Mouse (Mus musculus) hematopoietic stem cell, adult 5-6 weeks (primary cell): ENCODE data around the gene Srl. TPM values are rescaled to one million over a fixed set of nuclear protein-coding genes. Genes with fewer than 3 reads are reported as not detected.
A peak's percentile ranks its signal among the peaks of the same experiment; 100 is the strongest.
"Not testable (repeated sequence)": the region's sequence is repeated elsewhere in the genome, so short reads cannot be mapped to it uniquely, and the experiment has no call there.

Experiments used
- ATAC-seq, 2 experiments: fragments of 125-278 bp in 1 of 2; replicated peaks in 1 of 2; 2 replicates each; pipeline ENCODE4 v1.8.0; 2016 to 2017; ENCODE audit warnings: inconsistent platforms in 2 of 2, mild to moderate bottlenecking in 2 of 2, moderate number of reproducible peaks in 2 of 2, low read depth in 1 of 2, moderate TSS enrichment in 1 of 2; ENCODE audit not compliant: low FRiP score in 2 of 2, poor library complexity in 2 of 2, severe bottlenecking in 2 of 2, insufficient read depth in 1 of 2, low TSS enrichment in 1 of 2
- total RNA-seq: library from RNA; stranded (forward); fragments of 172-1452, 232-1000 nt; gene quantifications from 2 replicates; pipeline ENCODE4 v1.2.3, GENCODE M21; 2017

Srl gene
- total RNA-seq, 1 experiment from 2014 or later, result 34.5 TPM

GRCm38 (mm10) chr16:4527373-4527772, 14.2 kb downstream of the Srl start:
- ATAC-seq, result not testable (repeated sequence)

GRCm38 (mm10) chr16:4523313-4524004, 18.2 kb downstream of the Srl start:
- ATAC-seq, result no peak

GRCm38 (mm10) chr16:4522879-4523278, 18.7 kb downstream of the Srl start:
- no peak for ATAC-seq

- no peak for ATAC-seq
Observed at GRCm38 (mm10) chr16:4521735-4522530, 19.7 kb downstream of the Srl start.

GRCm38 (mm10) chr16:4521074-4521667, 20.4 kb downstream of the Srl start:
- no peak for ATAC-seq

DNA sequence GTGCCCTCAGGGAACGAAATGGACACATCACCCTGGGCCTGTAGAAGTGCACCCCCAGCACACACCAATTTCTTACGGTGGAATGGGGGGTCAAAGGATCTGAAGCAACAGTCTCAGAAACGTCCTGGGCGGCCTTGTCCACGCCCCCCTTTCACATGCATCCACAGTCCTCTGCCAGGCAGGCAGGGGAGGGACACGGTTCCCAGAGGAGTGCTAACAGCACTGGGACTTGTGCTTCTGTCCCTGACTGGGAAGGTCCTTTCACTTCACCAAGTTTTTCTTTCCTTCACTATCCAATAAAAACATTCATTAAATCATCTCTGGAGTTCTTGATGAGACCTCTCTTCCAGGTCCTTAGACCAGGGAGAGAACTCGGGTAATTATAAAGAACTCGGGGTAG, 20.9 kb downstream of the Srl start:
- ATAC-seq, result no peak

DNA sequence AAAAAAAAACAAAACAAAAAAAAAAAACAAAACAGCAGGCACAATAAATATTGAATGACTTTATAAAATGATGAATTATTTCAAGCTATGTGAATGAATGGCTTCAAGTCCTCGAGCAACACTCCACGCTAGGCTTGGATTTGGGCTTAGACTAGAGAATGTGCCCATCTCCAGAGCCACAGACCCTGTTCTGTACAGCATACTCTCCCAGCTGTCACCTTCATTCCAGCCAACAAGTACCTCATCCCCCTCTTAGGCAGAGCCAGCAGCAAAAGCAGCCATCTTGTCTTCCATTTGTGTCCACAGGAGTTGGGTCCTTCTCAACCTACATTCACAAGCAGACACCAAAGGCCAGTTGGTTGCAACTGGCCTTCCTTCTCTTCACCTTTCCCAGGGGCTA, 21.8 kb downstream of the Srl start:
- no peak for ATAC-seq

- ATAC-seq, result peak; percentile 57 to 71
Observed at GRCm38 (mm10) chr16:4519157-4519556, 22.5 kb downstream of the Srl start.

DNA sequence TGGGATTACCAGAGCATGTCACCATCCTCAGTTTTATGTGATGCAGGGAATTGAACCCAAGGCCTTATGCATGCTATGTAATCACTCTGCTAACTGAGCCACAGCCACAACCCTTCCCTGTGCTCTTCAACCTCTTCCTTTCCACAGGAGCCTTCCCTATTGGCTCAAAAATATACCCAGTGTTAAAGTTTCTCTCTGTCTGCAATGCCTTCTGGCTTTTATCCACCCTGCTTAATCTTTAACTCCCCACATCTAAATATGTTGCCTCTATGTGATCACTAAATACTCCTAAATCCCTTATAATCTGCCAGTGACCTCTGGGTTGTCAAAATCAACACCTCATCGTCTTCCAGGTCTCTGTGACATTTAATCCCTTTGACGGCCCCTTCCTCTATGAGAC, 23.7 kb downstream of the Srl start:
- no peak for ATAC-seq

DNA sequence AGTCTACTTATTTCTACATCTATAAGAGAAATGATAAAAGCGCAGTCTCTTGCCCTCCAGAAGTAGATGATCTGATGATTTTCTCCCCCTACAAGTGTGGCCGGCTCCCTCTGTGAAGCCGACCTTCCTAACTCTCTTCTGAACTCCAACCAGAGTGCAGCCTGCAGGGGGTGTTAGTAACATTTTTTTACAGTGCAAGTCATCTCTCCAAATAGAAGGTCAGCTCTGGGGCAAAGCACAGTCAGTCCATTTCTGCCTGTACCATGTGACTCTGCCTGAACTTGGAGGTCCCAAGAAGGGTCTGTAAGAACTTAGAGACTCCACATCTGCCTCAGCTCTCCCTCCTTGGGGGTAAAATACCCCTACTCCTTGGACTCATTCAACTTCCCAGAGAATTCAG, 27.2 kb downstream of the Srl start:
- ATAC-seq, result no peak

DNA sequence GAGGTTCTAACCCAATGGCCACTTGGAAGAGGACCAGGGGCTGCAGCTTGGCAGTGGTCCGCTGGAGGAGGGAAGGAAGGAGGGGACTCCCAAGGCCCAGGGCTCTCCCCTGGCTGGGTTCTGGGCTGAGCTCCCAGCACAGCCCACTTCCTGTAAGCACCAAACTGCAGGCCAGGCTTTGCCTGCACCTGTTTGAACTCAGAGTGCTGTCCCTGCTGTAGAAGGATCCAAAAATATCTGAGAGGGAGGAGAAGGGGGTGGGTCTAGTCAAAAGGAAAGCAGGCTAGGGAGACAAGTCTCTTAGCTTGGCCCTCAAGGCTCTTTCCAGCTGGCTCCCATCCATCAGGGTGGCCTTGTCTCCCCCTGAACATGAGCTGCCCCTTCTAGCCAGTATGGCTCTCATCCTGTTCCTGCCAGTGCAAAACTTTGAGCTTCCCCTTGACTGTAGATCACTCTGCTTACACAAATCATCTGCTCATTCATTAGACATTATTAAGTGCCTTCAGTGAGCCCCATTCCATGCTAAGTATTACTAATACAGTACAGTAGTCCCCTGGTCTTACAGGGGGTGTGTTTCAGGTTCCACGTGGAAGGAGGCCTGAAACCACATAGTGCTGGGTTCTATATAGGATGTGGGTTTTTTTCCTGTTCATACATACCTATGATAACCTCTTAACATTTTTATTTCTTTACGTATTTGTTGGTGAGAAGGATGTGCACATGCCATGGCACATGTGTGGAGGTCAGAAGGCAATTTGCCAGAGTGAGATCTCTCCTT, 28.8 kb downstream of the Srl start:
- peak; percentile 85 to 90 for ATAC-seq

DNA sequence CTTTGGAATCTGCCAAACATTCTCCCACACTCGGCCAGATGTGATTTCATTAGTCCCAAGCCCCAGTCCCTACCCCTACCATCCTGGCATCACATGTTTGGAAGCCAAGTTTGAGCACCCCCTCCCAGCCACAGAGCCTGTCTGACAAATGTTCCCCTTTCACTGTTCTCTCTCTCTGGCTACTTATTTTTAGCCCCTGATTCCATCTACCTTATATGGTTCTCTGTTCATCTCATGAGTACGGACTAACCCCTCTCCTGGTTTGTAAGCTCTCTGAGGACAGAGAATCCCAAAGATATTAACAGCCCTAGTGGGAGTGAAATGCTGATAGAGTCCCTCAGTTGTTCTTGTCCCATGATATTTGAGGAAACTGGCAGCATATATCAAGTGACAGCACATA, 30.2 kb downstream of the Srl start:
- ATAC-seq, result no peak

DNA sequence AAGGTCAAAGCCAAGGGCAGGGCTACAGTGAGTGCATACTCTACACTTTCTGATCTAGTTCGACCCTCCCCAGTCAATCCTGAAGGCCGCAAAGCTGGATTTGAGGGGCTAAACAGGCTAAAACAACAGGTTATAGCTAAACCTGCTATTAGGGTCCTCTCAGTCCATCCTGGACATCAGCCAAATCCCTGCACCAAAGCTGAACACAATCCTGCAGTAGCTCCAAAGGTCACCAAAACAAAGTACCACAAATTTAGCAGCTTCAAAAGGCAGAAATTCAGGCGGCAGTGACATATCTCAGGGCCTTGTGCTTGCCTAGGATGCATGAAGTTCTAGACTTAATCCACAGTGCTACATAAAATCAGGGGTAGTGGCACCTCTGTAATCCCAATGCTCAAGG, 35.4 kb downstream of the Srl start:
- ATAC-seq, result no peak

- ATAC-seq, result no peak
Observed at GRCm38 (mm10) chr16:4503495-4503894, 38.1 kb downstream of the Srl start.

- ATAC-seq, result no peak
Observed at GRCm38 (mm10) chr16:4502568-4502967, 39.0 kb downstream of the Srl start.

- no peak for ATAC-seq
Observed at GRCm38 (mm10) chr16:4501703-4502102, 39.9 kb downstream of the Srl start.

DNA sequence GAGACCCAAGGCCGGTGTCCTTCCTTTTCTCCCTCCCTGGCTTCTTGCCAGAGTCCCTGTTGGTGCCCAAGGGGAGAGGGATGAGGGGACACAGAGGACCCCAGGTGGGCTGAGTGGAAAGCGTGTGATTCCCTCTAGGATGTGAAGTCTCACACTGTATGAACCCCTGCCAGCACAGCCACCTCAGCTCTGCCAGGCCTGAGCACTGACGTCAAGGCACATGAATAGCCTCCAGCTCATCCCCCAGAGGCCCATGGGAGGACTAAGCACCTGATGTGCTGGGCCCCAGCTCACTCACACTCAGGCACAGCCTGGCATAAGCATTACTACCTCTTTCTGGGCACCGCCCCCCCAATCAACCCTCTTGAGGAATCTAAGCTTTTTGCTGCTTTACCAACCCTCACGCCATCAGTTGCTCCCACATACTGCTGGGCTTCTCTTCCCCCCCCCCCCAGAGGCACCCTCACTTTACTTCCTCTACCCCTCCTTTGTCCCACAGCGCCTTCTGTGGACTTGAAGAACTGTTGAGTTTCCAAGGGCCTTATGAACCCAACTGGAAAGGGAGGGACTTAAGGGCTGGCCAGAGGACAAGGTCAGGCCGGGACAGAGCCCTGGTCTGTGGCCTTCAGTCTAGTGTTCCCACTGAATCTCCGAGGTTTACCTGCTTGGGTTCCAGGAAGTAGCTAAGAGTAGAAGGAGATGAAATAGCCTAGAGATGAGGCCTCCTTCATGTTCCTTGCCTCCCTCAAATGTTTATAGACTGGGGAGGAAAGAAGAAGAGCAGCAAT, 40.8 kb downstream of the Srl start:
- ATAC-seq, result peak; percentile 82 to 84
